Mouse (Mus musculus): Measurements from ENCODE around the gene Cnih3.

The Cnih3 gene

GRCm38 (mm10) chr1:181352043-181352366, 423 bp upstream of the Cnih3 start:
- intact Hi-C loops (cut with DNase I): no loop called here

GRCm38 (mm10) chr1:181353200-181354097, 1.0 kb downstream of the Cnih3 start:
- intact Hi-C loops (cut with DNase I): no loop called here

- intact Hi-C loops (cut with DNase I): no loop called here
Measured at GRCm38 (mm10) chr1:181355683-181356082, 3.3 kb downstream of the Cnih3 start.

- intact Hi-C loops (cut with DNase I): no loop called here
Measured at GRCm38 (mm10) chr1:181357870-181358269, 5.4 kb downstream of the Cnih3 start.

DNA sequence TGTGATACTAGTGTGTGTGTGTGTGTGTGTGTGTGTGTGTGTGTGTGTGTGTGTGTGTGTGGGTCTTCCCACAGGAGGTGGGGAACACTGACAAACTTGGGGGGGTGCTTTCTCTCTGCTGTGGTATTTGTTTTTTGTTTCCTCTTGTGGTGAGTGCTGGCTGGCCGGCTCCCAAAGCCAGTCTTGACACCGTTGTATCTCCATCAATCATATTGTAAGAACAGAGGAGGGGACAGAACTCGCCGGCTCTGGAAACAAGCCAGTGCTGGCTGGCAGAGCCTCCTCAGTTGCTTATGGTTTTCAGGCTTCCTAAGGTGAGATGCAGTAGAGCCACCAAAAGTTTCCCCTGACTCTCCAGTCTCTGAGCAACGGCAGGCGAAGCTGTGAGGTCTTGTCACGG, 6.1 kb downstream of the Cnih3 start:
- intact Hi-C loops (cut with DNase I): no loop called here

GRCm38 (mm10) chr1:181360732-181361131, 8.3 kb downstream of the Cnih3 start:
- intact Hi-C loops (cut with DNase I): no loop called here

DNA sequence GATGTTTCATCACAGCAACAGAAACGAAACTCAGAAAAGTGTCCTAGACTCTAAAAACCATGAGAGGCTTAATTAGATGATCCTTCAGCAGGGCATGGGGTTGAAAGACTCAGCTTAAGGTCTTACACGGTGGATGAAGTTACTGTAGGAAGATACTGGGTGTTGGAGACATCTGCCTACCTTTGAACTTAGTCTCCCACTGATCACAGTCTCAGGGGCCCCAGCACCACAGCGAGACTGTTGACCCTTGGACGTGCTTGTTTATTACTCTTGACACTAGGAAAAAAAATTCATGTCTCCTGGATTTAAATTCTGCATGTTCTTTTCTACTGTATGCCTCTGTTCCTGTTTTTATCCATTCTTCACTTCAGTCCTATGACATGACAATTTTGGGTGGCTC, 11.6 kb downstream of the Cnih3 start:
- intact Hi-C loops (cut with DNase I): no loop called here

DNA sequence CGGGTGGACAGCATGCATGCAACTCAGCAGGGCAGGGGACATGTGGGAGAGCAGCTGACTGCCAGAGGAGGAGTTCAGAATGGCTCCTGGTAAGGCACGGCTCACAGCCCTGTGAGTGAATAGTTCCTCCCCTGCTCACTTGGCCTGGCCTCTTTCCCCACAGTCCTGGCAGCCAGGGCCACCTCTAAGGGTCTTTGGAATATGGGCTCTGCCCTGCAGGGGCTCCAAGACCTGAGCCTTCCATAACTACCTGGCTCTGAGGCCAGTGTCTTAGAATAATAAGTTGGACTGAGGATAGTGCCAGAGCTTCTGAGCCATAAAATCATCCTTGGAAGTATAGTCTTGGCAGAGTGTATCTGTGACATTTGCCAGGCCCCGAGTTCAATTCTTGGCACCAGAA, 12.9 kb downstream of the Cnih3 start:
- intact Hi-C loops (cut with DNase I): no loop called here

DNA sequence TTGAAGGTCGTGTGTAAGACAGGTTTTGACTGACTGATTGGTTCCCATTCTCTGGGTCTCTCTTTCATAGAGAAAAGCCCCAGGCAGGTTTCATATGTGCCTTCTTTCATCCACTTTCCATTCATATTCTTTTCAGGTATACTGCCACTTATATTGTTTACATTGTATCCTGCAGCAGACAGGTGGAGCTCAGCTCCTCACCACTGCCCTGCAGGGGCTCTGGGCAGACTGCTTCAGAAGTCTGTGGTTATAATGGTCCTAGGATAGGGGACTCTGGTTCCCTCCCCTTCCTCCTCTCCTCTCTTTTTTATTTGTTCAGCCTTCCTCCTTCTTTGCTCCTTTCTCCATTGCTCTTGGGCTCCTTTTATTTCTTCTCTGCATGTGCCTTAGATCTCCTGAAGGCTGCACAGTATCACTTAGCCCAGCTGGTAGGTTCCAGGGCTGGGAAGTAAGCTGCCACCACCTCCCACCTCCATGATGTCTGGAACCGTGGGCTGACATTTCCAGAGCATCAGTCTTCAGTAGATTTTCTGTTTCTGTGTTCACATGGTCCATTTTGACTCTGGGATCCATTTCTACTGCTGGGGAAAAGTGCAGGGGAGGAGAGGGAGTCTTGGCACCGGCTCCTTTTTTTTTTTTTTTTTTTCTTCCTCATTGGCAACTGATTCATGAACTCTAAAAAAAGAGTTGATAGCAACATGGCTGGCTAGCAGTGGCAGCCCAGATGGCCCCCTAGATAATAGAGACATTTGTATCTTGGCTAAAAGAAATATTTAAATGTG, 16.6 kb downstream of the Cnih3 start:
- intact Hi-C loops (cut with DNase I): no loop called here

- intact Hi-C loops (cut with DNase I): no loop called here
Measured at GRCm38 (mm10) chr1:181370370-181370769, 17.9 kb downstream of the Cnih3 start.

DNA sequence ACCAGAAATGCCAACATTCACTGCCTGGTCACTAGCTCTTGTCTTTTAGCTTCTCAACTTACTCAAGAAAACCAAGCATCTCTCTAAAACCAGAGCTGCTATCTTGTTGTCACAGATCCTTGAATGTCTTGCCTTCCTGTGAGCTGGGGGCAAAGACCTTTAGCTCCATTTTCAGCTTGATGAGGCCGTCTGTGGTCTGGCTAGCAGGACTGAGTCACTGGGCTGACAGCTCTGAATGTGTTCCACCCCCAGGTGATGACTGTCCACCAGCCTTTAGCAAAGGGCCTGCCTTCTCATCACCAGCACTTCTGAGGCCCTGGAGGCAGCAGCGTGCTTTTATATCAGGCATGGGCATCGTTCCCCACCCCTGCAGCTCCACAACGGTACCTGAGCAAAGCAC, 18.8 kb downstream of the Cnih3 start:
- intact Hi-C loops (cut with DNase I): no loop called here

GRCm38 (mm10) chr1:181372306-181372705, 19.9 kb downstream of the Cnih3 start:
- intact Hi-C loops (cut with DNase I): no loop called here

DNA sequence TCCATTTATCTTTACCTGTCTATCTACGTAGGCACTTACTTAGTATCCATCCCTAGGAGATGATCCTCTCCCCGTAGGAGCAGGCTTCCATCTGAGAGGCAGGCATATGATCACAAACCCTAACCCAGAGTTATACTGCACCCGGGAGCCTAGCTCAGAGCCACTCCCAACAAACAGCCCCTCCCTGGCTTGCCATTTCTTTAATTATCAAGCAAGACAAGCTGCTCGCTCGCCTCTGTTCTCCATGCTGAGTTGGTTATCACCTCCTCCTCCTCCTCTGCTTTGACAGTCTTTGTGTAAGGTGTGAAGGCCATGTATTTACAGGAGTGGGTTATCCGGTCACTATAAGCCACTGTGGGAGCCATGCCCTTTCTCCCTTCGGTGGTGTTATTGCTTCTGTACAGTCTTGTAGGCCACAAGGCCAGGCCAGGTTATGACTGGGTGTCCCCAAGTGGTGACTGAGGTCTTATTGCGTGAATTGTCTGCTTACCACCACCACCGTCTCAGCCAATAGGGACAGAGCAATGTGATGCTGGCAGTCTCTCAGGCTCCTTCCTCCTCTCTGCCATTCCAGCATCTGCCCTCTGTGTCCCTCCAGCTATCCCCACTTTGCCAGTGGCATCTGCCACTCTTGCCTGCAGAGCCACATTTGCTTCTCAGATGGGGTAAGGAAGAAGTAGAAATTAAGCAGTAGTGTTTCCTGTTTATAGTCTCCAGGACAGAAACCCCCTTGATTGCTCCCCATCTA, 22.4 kb downstream of the Cnih3 start:
- intact Hi-C loops (cut with DNase I): loop anchor here (5.0 kb wide), 1 partner anchor 102 kb away; no protein-coding TSS in a partner anchor

DNA sequence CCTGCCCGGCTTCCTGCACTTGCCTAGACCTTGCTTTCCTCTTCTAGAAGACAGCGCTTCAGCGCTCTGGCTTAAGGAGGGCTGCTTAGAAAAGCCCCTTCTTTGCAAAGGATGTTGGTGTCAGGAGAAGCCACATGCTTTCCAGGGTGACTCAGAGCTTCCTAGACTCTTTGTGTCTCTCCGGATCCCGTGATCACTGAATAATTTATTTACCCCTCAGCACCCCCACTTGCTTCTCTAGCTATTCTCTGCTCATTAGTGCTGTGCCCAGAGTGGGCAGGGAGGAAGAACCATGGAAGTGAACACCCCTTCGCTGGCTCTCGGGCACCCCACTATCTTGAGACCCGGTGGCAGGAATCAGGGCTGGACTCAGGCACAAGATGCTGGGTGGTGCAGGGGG, 24.0 kb downstream of the Cnih3 start:
- intact Hi-C loops (cut with DNase I): loop anchor here (5.0 kb wide), 1 partner anchor 104 kb away; no protein-coding TSS in a partner anchor

- intact Hi-C loops (cut with DNase I): loop anchor here (2.0 to 5.0 kb wide), 2 partner anchors 107 to 165 kb away; no protein-coding TSS in a partner anchor
Measured at GRCm38 (mm10) chr1:181379664-181380063, 27.2 kb downstream of the Cnih3 start.

DNA sequence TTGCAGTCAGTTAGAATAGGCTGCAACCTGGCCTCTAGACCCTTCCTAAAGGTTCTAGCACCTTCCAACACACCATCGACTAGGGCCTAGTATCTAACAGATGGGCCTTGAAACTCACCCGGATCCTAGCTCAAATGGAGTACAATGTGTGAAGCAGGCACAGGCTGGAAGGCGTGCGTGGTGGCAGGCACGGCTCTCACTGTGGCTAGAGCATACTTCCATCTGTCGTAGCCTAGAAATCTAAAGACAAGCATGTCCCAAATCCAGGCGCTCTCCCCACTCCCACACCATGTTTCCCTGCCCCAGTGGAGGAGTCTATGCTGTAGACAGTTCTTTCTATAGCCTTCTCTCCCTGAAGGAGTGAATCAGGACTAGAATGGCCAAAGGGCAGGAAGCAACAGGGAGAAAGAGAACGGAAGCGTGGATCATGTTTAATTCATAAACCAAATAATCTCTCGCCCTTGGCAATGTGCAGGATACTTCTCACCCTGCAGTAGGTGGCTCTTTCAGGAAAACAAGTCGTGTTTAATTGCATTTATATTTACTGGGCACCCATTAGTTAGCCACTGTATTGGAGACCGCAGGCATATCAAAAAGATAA, 29.1 kb downstream of the Cnih3 start:
- intact Hi-C loops (cut with DNase I): no loop called here

GRCm38 (mm10) chr1:181389264-181389663, 36.8 kb downstream of the Cnih3 start:
- intact Hi-C loops (cut with DNase I): no loop called here

DNA sequence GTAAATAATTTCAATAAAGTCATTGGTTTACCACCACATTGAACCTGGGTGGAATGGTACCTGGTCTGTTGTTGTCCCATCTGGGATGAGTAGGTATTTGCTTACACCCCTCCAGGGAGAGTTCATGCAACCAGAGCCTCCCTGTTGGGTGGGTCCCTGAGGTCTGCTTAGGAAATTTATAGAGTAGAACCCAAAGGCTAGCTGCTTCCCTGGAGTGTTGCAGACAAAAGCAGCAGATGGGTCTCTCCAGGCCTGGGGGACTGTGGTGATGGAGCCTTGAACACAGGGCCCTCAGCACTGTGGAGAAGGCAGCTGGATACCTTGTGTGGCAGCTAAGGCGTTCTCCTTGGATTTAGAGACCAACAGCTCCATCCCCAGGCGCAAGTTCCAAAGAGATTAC, 40.1 kb downstream of the Cnih3 start:
- intact Hi-C loops (cut with DNase I): no loop called here

DNA sequence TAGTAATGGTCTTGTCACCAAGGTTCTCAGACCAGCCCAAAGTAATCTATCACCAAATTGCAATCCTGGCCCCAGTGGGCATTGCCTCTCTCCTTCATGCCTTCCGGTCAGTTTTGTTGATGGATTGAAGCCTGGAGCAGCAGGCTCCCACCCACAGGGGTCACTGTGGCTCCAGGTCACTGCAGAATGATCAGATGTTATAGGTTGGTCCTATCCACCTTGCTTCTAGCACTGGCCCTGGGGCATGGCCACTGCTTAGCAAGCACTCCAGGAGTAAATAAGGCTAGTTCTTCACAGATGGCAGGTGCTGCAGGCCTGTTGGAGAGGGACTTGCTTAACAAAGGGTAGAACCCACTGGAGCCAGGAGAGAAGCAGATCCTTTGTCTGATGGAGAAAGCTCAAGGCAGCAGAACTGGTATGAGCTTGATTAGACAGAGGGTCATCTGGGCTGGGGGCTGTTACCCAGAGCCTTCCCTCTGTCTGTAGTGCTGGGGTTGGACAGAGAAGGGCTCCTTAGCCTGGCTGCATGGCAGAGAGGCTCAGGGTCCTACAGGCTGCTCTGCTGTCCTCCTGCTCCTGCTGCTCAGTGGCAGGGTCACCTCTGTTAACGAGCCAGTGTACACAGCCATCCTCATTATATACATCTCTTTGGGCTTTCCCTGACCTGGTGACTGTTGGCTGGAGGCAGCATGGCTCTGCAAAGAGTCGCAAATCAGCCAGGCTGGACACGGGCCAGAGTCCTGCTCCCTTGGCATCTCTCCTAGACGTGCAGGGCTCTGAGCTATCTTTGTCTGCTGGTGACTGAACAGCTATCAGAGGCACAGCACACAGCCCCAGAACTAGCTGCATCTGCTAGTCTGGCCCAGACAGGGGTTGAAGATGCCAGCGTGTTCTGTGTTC, 41.1 kb downstream of the Cnih3 start:
- intact Hi-C loops (cut with DNase I): no loop called here

DNA sequence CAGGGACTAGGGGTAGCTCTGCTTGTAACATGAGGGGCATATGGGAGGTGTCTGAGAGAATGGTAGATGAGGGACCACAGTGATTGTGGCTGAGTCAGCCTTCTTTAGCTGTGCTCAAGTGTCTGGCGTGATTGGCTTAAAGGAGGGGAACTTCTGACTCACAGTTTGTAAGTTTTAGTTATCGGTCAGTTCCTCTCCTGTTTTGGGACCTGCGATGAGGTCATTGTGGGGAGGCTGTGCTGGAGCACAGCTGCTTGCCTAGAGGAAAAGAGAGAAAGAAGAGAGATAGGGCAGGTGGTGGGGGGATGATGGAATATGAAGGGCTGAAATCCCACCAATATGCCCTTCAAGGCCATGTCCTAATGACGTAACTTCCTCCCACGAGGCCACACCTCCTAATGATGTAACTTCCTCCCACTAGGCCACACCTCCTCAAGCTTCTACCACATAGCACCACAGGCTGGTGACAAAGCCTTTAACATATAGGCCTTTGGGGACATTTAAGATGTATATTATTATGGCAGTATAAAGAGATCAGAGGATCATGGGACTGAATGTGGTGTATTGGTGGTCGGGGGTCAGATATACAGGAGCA, 42.9 kb downstream of the Cnih3 start:
- intact Hi-C loops (cut with DNase I): no loop called here

All from adrenal gland (tissue).